Mouse (Mus musculus): ENCODE data around the gene Ece1. TPM values are rescaled to one million over a fixed set of nuclear protein-coding genes. Genes with fewer than 3 reads are reported as not detected.
A peak's percentile ranks its signal among the peaks of the same experiment; 100 is the strongest.
"Not testable (repeated sequence)": the region's sequence is repeated elsewhere in the genome, so short reads cannot be mapped to it uniquely, and the experiment has no call there.

The Ece1 gene
- total RNA-seq (2021): 100 to 1,000 TPM; 109 to 129 TPM

DNA sequence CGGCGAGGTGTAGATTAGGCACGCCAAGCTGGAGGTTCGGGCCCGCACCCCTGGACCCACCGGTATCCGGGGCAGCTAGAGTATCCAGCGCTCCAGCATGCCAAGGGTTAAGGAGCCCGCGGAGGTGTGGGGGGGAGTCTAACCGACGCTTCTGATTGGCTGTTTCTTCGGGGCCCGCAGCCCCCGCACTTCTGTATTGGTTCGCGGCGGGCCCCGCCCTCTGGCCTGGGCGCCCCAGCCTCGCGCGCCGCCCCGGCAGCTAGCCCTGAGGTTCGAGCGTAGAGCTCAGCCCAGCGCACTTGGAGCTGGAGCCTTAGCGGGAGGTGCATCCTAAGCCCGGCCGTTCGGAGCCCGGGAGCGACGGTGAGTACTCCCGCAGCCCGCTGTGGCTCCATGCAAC lies at the start of gene Ece1:
TSS of gene Ece1 (plus strand) at position 219 of the 400 bp plus-strand sequence.
- peak; percentile 92 to 93 for DNase-seq
- intact Hi-C loops (cut with DNase I): loop anchor here (5.0 kb wide), 1 partner anchor 35 kb away; no protein-coding TSS in a partner anchor

DNA sequence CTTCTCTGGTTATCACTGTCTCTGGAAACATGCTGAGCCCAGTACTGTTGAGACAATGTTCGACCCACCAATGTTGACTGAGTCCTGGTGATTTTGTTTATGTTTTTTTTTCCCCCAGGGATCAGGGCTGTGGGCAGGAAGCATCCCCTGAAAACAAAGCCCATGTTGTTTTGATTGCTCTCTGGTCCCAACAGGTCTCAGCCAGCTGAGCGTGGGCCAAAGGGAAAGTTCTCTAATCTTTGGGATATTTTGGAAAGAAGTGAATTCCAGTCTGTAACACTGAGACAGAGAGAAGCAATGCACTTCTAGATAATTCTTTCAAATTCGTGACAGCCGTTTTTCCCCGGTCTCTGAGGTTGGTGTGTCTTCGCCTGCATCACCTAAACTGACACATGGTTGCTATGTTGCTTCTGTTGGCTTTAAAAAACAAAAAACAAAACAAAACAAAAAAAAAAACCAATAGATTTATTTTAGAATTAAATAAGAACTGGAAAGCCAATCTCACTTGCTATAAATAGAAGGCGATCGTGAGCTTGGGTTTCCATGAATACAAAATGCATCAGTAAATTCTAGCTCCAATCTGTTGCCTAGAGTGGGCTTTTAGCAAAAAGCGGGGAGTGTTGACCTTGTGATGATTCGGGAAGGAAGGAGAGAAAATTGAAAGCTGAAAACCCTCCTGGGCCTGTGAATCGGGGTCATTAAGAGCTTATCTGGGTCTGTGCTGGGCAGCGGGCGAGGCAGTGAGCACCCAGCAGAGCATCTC lies 48.9 kb upstream of the Ece1 start:
- intact Hi-C loops (cut with DNase I): no loop called here
- DNase-seq: peak; percentile 41 to 54

DNA sequence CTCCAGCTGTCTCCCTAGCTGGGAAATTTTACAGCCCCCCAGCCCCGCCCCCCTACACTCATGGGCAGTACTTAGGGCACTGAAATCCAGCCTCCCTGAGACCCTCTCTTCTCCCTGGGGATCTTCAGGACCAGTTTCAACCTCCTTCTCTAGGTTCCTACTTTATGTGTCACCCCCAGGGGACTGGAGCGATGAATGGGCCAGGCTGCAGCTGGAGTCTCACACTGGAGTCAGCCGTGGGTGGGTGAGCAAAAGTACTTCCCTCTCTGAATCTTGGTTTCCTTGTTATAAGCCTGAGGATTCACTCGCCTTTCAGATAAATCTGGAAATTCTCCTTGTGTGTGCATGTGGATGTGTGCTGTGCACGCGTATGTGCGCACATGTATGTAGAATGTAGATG lies 47.9 kb upstream of the Ece1 start:
- DNase-seq: peak; percentile 52 to 59
- intact Hi-C loops (cut with DNase I): no loop called here

DNA sequence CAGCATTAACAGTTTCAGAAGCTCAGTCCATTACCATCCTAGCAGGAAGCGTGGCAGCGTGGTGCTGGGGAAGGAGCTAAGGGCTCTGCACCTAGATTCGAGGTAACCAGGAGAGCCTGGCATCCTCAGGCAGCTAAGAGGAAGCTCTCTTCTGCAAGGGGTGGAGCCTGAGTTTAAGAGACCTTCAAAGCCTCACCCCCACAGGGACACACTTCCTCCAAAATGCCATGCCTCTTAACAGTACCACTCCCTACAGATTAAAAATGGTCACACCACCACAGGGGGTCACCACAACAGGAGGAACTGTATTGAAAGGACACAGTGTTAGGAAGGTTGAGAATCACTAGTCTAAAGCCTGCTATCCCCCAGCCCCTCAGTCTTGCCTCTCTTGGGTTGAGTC lies 46.6 kb upstream of the Ece1 start:
- intact Hi-C loops (cut with DNase I): no loop called here
- DNase-seq: no peak

DNA sequence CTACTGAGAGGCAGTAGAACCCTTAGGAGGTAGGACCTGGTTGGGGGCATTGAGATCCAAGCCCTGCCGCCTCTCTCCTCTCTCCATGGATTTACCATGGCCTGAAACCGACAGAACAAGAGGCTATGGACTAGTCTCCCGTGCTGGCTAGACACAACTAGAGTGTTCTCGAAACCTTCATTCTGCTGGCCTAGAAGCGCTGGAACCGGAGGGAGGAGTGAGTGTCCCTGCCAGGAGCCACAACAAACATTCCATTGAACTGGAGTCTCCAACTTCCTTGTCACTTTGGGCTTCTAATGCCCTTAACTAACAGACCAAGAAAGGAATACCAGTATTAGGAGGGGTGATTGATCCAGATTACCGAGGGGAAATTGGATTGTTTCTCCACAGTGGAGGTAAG lies 45.8 kb upstream of the Ece1 start:
- intact Hi-C loops (cut with DNase I): loop anchor here (2.0 kb wide), 1 partner anchor 19 kb away; no protein-coding TSS in a partner anchor
- DNase-seq: peak in 1 of 2 experiments; percentile 29

DNA sequence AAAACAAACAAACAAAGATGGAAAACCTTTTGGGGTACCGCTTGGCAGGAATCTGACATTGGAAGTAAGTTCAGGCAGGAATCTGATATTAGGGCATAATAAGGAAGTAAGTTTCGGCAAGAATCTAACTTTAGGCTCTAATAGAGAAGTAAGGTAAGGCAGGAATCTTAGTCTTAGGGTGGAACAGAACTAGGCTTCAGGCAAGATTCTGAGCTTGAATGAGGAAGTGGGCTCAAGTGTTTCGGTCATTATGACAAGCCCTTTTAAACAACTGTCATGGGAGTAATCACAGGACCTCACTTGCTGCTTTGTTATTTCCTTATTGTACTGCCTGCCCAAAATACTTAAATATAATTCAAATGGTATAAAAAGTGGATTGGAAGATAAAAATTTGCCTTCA lies 43.7 kb upstream of the Ece1 start:
- no peak for DNase-seq
- intact Hi-C loops (cut with DNase I): no loop called here

DNA sequence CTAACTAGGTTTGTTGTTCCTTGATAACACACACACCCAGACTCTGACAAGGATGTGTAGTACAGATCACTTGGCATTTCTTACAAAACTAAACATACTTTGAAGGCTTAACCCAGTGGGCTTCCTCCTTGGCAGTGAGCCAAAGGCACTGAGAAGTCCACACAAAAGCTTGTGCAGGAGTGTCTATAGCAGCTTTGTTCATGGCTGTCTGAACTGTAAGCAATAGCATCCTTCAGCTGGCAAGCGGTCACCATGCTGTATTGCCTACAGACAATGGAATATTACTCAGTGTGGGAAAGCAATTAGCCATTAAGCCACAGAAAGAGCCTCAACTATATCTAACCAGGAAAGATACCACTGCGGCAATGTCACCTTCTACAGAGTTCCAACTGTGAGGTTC lies 42.5 kb upstream of the Ece1 start:
- no peak for DNase-seq
- intact Hi-C loops (cut with DNase I): no loop called here

DNA sequence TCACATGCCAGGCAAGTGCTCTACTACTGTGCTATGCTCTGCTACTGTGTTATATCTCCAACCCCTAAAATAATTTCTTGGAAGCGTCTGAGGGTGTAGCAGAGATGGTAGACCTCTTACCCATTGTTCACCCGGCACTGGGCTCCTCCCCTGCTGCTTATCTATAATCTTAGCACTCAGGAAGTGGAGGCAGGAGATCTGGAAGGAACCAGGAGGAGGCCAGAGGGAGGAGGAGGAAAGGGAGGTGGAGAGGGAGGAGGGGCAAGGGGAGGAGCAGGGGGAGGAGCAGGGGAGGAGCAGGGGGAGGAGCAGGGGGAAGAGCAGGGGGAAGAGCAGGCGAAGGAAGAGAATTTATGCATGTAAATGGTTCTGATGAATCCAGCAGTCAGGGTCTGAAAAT lies 41.3 kb upstream of the Ece1 start:
- intact Hi-C loops (cut with DNase I): no loop called here
- no peak for DNase-seq

DNA sequence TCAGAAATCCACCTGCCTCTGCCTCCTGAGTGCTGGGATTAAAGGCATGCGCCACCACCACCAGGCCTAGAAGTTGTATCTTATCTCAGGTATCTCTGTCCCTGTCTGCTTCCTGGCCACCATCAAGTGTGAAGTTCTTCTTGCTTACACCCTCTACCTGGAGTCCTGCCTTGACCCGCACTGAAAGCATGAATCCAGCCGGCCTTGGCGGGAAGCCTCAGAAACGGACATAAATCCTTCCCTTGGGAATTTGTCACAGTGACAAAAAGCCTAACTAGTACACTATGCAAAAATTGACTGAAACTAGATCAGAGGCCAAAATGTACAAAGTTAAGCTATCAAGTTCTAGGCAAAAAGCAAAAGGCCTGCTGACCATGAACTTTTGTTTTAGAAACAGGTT lies 39.5 kb upstream of the Ece1 start:
- no peak for DNase-seq
- intact Hi-C loops (cut with DNase I): no loop called here

DNA sequence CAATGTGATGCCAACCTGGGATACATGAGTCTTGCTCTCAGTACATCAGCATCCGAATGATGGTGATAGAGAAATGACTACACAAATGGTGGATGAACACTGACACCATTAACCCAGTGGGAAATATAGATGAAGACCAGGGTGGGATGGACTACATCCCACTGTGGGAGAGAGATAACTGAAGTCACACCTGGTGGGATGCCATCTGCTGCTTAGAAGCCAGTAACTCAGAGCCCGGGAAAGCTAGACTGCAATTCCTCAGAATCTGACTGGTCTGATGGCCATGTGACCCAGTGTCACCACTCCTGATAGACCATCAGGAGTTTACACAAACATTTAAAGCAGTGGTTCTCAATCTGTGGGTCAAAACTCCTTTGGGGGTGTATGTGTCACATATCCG lies 38.5 kb upstream of the Ece1 start:
- DNase-seq: no peak
- intact Hi-C loops (cut with DNase I): no loop called here

DNA sequence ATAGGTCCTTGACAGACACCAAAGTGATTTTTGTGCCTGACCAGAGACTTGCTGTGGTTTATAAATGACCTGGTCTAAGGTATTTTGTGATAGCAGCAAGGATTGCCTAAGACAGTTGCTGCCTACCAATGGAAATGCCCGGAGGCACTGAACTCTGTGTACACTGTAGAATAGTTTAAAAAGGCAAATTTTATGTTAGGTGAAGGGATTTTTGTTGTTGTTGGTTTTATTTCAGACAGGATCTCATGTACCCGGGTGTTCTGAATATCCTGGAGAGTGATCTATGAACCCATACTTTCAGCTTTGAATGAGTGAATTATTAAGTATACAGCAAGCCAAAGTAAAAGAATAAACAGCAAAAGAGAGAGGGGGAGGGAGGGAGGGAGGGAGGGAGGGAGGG lies 37.2 kb upstream of the Ece1 start:
- intact Hi-C loops (cut with DNase I): no loop called here

DNA sequence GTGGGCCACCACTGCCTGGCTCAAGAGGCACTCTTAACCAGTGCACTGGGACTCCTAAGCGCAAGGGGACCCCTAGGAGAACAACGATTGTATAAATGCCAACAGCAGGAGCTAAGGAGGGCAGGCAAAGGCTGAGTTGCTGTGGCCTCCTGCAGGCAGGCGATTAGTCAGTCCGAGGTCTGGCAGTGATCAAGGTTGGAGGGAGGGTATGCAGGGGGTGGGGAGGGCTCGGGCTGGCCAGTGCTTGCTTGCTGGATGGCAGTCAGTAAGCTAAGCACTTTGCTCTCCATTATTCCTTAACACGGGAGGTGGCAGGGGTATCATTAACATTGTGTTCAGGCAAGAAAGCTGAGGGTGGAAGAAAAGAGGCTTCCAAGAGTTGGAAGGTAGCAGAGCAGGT lies 31.7 kb upstream of the Ece1 start:
- no peak for DNase-seq
- intact Hi-C loops (cut with DNase I): no loop called here

More for the DNA sequence above, 37.2 kb upstream of the Ece1 start:
- no peak for DNase-seq

DNA sequence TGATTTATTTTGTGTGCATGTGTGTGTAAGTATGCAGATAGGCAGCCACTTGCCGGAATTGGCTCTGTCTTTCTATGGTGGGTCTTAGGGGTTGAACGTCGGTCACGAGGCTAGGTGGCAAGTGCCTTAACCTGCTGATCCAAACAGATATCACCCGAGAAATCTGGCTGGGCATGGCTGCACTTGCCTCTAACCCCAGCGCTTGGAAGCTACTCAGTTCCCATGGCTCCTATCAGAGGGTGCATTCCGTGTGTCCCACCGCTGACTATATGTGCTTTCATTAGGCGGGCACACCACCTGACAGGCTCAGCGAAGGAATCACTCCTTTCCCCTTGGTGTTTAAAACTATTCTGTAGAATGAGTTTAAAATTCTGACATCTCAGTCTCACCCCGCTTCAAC lies 30.4 kb upstream of the Ece1 start:
- intact Hi-C loops (cut with DNase I): no loop called here
- DNase-seq: no peak

DNA sequence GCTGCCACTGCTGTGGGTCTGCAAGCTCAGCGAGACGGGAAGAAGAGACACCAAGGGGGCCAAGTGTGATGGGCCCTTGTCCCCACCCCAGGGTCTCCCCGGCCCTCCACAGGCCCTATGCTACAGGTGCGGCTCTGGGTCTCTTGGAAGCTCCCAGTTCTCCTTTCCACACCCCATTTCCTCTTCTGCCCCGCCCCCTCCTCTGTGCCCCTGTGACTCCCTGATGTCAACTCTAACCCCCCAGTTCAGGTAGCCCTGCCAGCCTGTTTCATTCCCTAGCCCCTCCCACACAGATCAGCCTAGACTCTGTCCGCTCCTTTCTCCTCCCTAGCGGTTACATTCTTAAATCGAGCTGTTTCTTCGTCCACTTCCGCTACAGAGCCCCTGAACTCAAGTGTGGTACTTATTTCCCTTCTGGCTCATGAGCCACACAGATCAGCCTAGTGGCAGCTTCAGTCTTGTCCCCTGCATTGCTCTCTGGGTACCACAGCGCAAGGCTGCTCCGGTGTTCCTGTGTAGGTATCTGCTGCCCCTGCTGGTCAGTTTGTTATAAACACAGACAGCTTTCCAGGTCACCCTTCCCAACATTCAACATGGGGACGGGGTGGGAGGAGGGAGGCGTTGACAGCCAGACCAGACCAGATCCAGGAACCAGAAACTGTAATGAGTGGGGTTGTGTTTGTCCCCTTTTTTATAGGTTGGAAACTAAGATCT lies 26.3 kb upstream of the Ece1 start:
- intact Hi-C loops (cut with DNase I): loop anchor here (1.0 to 5.0 kb wide), 4 partner anchors 19 to 153 kb away; partner anchors contain the start of gene Alpl
- peak; percentile 88 to 90 for DNase-seq

DNA sequence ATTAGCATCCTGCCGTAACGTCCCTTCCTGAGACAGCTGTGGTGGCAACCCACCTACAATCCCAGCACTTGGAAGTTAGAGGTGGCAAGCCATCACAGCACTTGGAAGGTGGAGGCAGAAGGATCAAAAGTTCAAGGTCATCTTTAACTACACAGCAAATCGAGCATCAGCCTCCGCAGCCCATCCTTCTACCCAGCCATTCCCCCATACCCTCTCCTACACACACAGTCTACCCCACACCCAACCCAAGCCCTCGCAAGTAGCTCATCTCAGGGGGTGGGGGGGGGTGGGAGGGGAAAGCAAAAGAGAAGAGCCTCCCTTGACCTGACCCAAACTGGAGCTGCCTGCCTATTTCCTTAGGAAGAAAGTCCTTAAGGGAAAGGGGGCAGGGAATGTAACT lies 25.3 kb upstream of the Ece1 start:
- intact Hi-C loops (cut with DNase I): loop anchor here (1.0 to 5.0 kb wide), 3 partner anchors 39 to 154 kb away; partner anchors contain the start of gene Alpl
- DNase-seq: no peak

DNA sequence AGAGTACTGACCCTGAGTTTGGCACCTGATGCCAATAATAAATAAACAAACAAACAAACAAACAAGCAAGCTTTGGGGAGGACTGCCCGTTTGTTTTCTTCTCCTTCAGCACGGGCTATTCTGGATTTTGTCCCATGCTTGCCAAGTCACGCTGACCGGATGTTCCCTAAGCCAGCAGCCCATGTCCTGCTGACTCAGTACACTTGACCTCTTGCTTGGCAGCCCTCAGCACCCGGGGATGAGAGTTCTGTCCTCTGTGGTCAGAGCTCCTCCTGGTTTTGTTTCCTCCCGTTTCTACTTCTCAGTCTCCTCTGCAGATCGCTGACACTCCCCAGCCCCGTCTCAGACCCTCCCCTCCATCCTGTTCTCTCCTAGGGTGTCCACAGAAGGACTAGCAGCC lies 24.2 kb upstream of the Ece1 start:
- intact Hi-C loops (cut with DNase I): loop anchor here (5.0 kb wide), 2 partner anchors 40 to 155 kb away; partner anchors contain the start of gene Alpl
- peak; percentile 29 to 45 for DNase-seq

DNA sequence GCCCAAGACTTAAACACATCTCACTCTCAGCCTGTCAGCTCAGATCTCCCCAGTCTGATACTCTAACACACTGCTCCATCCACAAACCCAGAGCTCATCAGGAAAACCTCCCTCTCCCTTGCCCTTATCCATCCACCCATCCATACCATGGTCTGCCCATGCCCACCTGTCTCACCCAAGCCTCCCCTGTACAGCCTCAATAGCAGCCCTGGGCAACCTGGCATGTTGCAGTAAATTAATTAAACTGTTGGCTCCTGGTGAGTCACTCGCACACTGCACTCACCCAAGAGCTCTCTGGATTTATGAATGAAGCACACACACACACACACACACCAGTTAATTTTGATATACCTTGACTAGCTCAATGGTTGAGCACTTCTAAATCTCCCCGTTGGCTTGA lies 23.2 kb upstream of the Ece1 start:
- intact Hi-C loops (cut with DNase I): loop anchor here (5.0 kb wide), 2 partner anchors 41 to 156 kb away; partner anchors contain the start of gene Alpl
- no peak for DNase-seq

DNA sequence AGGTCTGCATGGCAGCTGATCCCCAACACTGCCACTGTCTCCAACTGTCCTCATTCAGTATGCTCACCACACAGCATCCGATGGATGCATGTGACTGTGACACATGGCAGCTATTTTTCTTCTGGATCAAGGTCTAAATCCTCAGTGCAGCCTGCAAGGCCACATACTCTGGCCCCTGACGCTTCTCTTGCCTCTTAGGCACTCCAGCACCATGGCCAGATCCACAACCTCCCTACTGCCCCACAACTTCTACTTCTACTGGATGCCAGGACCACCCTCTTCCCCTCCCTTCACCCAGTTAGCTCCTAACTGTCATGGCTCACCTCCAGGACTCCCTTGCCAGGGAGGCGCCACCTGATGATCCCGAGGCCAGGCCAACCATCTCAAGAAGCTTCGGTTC lies 22.6 kb upstream of the Ece1 start:
- intact Hi-C loops (cut with DNase I): loop anchor here (5.0 kb wide), 2 partner anchors 42 to 157 kb away; partner anchors contain the start of gene Alpl
- DNase-seq: no peak

DNA sequence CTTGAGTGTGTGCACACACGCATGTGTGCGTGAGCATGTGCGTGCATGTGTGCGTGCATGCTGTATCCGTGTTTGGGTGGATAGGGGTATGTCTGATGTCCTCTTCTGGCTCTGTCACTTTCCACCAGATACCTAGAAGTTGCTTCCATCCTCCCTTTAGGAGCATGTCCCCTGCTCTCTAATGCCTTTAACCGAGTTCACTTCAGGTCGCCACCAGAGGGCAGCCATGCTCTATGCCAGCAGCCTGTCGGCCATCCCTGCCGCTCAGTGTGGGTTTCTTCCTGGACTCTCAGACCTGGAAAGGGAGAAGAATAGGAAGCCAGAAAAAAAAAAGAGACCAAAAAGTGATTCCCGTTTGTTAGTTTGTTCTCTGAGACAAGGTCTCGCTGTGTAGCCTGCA lies 17.4 kb upstream of the Ece1 start:
- intact Hi-C loops (cut with DNase I): loop anchor here (1.0 to 5.0 kb wide), 3 partner anchors 100 to 263 kb away; no protein-coding TSS in a partner anchor
- DNase-seq: peak; percentile 80 to 89

DNA sequence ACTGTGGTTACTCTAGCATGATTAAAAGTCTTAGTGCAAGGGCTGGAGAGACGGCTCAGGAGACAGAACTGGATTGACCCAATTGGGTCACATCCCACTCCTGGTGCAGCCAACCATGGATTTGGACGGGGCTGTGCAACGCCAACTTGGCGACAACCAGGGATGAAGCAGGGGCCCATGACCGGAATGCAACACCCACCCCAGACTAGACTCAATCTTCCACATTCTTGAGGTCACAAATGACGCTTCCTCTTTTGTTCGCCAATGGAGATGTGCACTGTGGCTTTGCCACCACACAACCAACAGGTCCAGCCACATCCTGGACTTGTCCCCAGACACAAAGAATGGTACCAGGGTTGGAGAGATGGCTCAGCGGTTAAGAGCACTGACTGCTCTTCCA lies 14.4 kb upstream of the Ece1 start:
- intact Hi-C loops (cut with DNase I): loop anchor here (5.0 kb wide), 1 partner anchor 260 kb away; no protein-coding TSS in a partner anchor
- not testable (repeated sequence) for DNase-seq

DNA sequence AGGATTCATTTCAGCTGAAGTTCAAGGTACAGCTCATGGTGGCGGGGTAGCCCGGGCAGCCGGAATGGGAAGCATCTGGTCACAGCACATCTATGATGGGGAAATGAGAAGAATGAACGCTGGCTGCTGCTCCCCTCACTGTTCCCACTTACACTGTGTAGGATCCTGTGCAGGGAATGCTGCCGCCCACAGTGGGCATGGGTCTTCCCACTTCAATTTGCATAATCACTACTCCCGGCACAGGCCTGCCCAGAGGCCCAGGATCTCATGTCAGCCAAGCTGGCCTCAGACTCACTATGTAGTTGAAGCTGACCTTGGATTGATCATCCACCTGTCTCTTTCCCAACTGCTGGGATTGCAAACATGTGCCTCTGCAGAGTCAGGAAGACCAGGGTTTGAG lies 11.9 kb upstream of the Ece1 start:
- DNase-seq: no peak
- intact Hi-C loops (cut with DNase I): no loop called here

DNA sequence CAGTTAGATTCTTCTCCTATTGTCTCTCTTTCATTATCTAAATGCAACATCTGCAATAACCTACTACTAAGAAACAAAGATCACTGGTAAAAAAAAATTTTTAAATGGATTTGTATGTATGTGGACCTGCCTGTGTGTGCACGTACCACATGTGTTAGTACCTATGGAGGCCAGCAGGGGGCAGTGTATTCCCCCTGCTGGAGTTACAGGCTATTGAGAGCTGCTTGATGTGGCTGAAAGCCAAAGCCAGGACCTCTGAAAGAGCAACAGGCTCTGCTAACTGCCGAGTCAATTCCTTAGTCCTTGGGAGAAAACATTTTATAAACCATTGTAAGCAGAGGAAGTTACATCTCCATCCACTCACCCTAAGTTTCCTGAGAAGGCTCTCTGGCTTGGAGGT lies 10.6 kb upstream of the Ece1 start:
- intact Hi-C loops (cut with DNase I): no loop called here
- DNase-seq: peak; percentile 48 to 71

All from heart, postnatal 10 days (tissue).